Comparison of ENCODE assay signal across 27 mouse cellular contexts in genomic region chr2:113030689-113031088, GRCm38 (mm10).
A peak's percentile ranks its signal among the peaks of the same experiment; 100 is the strongest.
DNase-seq lines count a peak whose midpoint lies in the region; ATAC-seq and TF ChIP-seq lines count a peak whose summit lies in the region.
"Had no signal": no experiment of that assay in that cellular context is flagged by ENCODE, and none has a peak within 500 bp of the region (broad histone marks: within the 10 kb centered on the region; RNA-seq: fewer than 3 reads in every experiment).

No protein-coding gene starts in this region.

- no peak for DNase-seq in hindbrain, embryonic 11.5 days (ENCODE audit: low spot score)
- peak; percentile 45 for DNase-seq in 3T3-L1 (ENCODE audit: low read depth, low spot score)
- peak; percentile 44 for DNase-seq in brain, adult 2 months (ENCODE audit: low read depth, low spot score)
- no peak for DNase-seq in heart, adult 2 months
- DNase-seq in adrenal gland, postnatal 36 days, result no peak
- DNase-seq: adrenal gland, adult 8-10 months; B cell, adult 2 months; cerebellum, adult 8-10 months; heart, postnatal 4 days; kidney, adult 9 months; kidney, postnatal 25 days; layer of hippocampus, postnatal 36 days; lung, adult 18-20 months; lung, postnatal 14 days; right cerebral cortex, postnatal 4 days; thymus, postnatal 25 days had no signal

- H3K4me3 ChIP-seq in hindbrain, embryonic 11.5 days (ENCODE audit: low read depth, low read length), result no peak overlapping the region
- H3K4me3 ChIP-seq in hindbrain, embryonic 13.5 days, result no peak overlapping the region
- H3K4me3 ChIP-seq in hindbrain, embryonic 16.5 days (ENCODE audit: low read length), result no peak overlapping the region
- H3K4me3 ChIP-seq in heart, adult 2 months, result no peak overlapping the region
- H3K4me3 ChIP-seq: embryonic facial prominence, embryonic 15.5 days; heart, embryonic 10.5 days; intestine, embryonic 15.5 days; layer of hippocampus, adult 2 months; limb, embryonic 13.5 days; liver, embryonic 12.5 days; midbrain, embryonic 12.5 days; neural tube, embryonic 13.5 days had no signal

- H3K9ac ChIP-seq in hindbrain, embryonic 11.5 days (ENCODE audit: low read depth, low read length), result no peak overlapping the region
- no peak overlapping the region for H3K9ac ChIP-seq in hindbrain, embryonic 13.5 days
- H3K9ac ChIP-seq in hindbrain, embryonic 16.5 days (ENCODE audit: low read depth, low read length), result no peak overlapping the region
- H3K9ac ChIP-seq in heart, adult 2 months (ENCODE audit: low read depth, low read length), result no peak overlapping the region
- H3K9ac ChIP-seq: embryonic facial prominence, embryonic 15.5 days; intestine, embryonic 15.5 days; limb, embryonic 13.5 days; liver, embryonic 12.5 days; midbrain, embryonic 12.5 days; neural tube, embryonic 13.5 days had no signal

- WGBS in hindbrain, embryonic 11.5 days, result 83% methylated on average over 5 of the region's 5 CpGs
- WGBS in hindbrain, embryonic 13.5 days, result 82% methylated on average over 5 of the region's 5 CpGs
- 77% methylated on average over 5 of the region's 5 CpGs for WGBS in hindbrain, embryonic 16.5 days
- 84% methylated on average over 5 of the region's 5 CpGs for WGBS in heart, adult 2 months

- no peak for TF ChIP-seq POLR2A in heart, adult 2 months (IDR thresholded peaks at IDR 0.05; ENCODE audit: insufficient read depth, low read depth, low read length)

- H3K79me2 ChIP-seq in heart, adult 2 months (replicated peaks; ENCODE audit: control insufficient read depth, insufficient read depth, low read length), result no peaks in the 10 kb centered on the region

- H3K4me1 ChIP-seq in hindbrain, embryonic 11.5 days (replicated peaks; ENCODE audit: control insufficient read depth, insufficient read depth, low read length), result no peaks in the 10 kb centered on the region
- no peaks in the 10 kb centered on the region for H3K4me1 ChIP-seq in hindbrain, embryonic 13.5 days (replicated peaks)
- H3K4me1 ChIP-seq in hindbrain, embryonic 16.5 days (ENCODE audit: control insufficient read depth, insufficient read depth, low read depth, low read length), result no peaks in the 10 kb centered on the region
- H3K4me1 ChIP-seq in heart, adult 2 months (ENCODE audit: control insufficient read depth, insufficient read depth, low read length), result no peaks in the 10 kb centered on the region
- H3K4me1 ChIP-seq: embryonic facial prominence, embryonic 15.5 days; heart, embryonic 10.5 days; intestine, embryonic 15.5 days; limb, embryonic 13.5 days; liver, embryonic 12.5 days; midbrain, embryonic 12.5 days; neural tube, embryonic 13.5 days had no signal

- peak; percentile 51; the same call in 1 of the 2 replicates for ATAC-seq in hindbrain, embryonic 11.5 days (ENCODE audit: low FRiP score)
- ATAC-seq in hindbrain, embryonic 13.5 days (ENCODE audit: low FRiP score), result no peak
- peak; percentile 81 for ATAC-seq in hindbrain, embryonic 16.5 days
- ATAC-seq: activated CD4-positive, CD25-positive, alpha-beta regulatory T cell, adult 4 months; intestine, embryonic 15.5 days; liver, embryonic 12.5 days had no signal

- no peaks in the 10 kb centered on the region for H3K27me3 ChIP-seq in hindbrain, embryonic 11.5 days (ENCODE audit: control insufficient read depth, insufficient read depth, low read length)
- H3K27me3 ChIP-seq in hindbrain, embryonic 13.5 days, result no peaks in the 10 kb centered on the region
- H3K27me3 ChIP-seq in hindbrain, embryonic 16.5 days (replicated peaks; ENCODE audit: control insufficient read depth, insufficient read depth, low read length), result no peaks in the 10 kb centered on the region
- no peaks in the 10 kb centered on the region for H3K27me3 ChIP-seq in heart, adult 2 months (ENCODE audit: control insufficient read depth, insufficient read depth, low read length)
- H3K27me3 ChIP-seq: embryonic facial prominence, embryonic 15.5 days; intestine, embryonic 15.5 days; limb, embryonic 13.5 days; liver, embryonic 12.5 days; midbrain, embryonic 12.5 days; neural tube, embryonic 13.5 days had no signal

- H3K4me2 ChIP-seq in hindbrain, embryonic 11.5 days (replicated peaks; ENCODE audit: low read depth, low read length), result no peak overlapping the region
- no peak overlapping the region for H3K4me2 ChIP-seq in hindbrain, embryonic 13.5 days
- no peak overlapping the region for H3K4me2 ChIP-seq in hindbrain, embryonic 16.5 days (ENCODE audit: low read length)
- H3K4me2 ChIP-seq: embryonic facial prominence, embryonic 15.5 days; intestine, embryonic 15.5 days; limb, embryonic 13.5 days; liver, embryonic 12.5 days; midbrain, embryonic 12.5 days; neural tube, embryonic 13.5 days had no signal

- TF ChIP-seq CTCF in heart, adult 2 months (IDR thresholded peaks at IDR 0.05), result no peak

- TF ChIP-seq EP300 in heart, adult 2 months (IDR thresholded peaks at IDR 0.05; ENCODE audit: insufficient read depth, low read depth, low read length), result no peak

- intact Hi-C loops in heart, adult 2 months (cut with DNase I), result no loop called here

- no peaks in the 10 kb centered on the region for H3K9me3 ChIP-seq in hindbrain, embryonic 11.5 days (ENCODE audit: control insufficient read depth, low read length)
- H3K9me3 ChIP-seq in hindbrain, embryonic 13.5 days, result no peaks in the 10 kb centered on the region
- no peaks in the 10 kb centered on the region for H3K9me3 ChIP-seq in hindbrain, embryonic 16.5 days (ENCODE audit: control insufficient read depth, low read length)
- H3K9me3 ChIP-seq: embryonic facial prominence, embryonic 15.5 days; heart, embryonic 10.5 days; intestine, embryonic 15.5 days; limb, embryonic 13.5 days; liver, embryonic 12.5 days; midbrain, embryonic 12.5 days; neural tube, embryonic 13.5 days had no signal

- H3K36me3 ChIP-seq in hindbrain, embryonic 11.5 days (ENCODE audit: control insufficient read depth, insufficient read depth, low read length), result no peaks in the 10 kb centered on the region
- H3K36me3 ChIP-seq in hindbrain, embryonic 13.5 days, result no peaks in the 10 kb centered on the region
- H3K36me3 ChIP-seq in hindbrain, embryonic 16.5 days (ENCODE audit: control insufficient read depth, insufficient read depth, low read length), result no peaks in the 10 kb centered on the region
- H3K36me3 ChIP-seq in heart, adult 2 months (ENCODE audit: control insufficient read depth, insufficient read depth, low read length), result no peaks in the 10 kb centered on the region
- H3K36me3 ChIP-seq: embryonic facial prominence, embryonic 15.5 days; heart, embryonic 10.5 days; intestine, embryonic 15.5 days; limb, embryonic 13.5 days; liver, embryonic 12.5 days; midbrain, embryonic 12.5 days; neural tube, embryonic 13.5 days had no signal

- no peak overlapping the region for H3K27ac ChIP-seq in hindbrain, embryonic 11.5 days (ENCODE audit: low read depth, low read length)
- H3K27ac ChIP-seq in hindbrain, embryonic 13.5 days, result no peak overlapping the region
- no peak overlapping the region for H3K27ac ChIP-seq in hindbrain, embryonic 16.5 days (ENCODE audit: low read depth, low read length)
- no peak overlapping the region for H3K27ac ChIP-seq in heart, adult 2 months
- H3K27ac ChIP-seq: embryonic facial prominence, embryonic 15.5 days; heart, embryonic 10.5 days; intestine, embryonic 15.5 days; layer of hippocampus, adult 2 months; limb, embryonic 13.5 days; liver, embryonic 12.5 days; midbrain, embryonic 12.5 days; neural tube, embryonic 13.5 days had no signal

Comparison
In these comparisons a context has a peak if more than half of its experiments do, and no peak if none do; other contexts are left out.
1. DNase-seq: peak in 3T3-L1 (single experiment) and brain, adult 2 months (single experiment); none in hindbrain, embryonic 11.5 days (single experiment), heart, adult 2 months (0 of 2) and adrenal gland, postnatal 36 days (0 of 2).